Mouse (Mus musculus): ENCODE results near the gene Pxmp4. TPM values are rescaled to one million over a fixed set of nuclear protein-coding genes. Genes with fewer than 3 reads are reported as not detected.
A peak's percentile ranks its signal among the peaks of the same experiment; 100 is the strongest.

The Pxmp4 gene
- polyA plus RNA-seq, 1 experiment = 118 TPM

DNA sequence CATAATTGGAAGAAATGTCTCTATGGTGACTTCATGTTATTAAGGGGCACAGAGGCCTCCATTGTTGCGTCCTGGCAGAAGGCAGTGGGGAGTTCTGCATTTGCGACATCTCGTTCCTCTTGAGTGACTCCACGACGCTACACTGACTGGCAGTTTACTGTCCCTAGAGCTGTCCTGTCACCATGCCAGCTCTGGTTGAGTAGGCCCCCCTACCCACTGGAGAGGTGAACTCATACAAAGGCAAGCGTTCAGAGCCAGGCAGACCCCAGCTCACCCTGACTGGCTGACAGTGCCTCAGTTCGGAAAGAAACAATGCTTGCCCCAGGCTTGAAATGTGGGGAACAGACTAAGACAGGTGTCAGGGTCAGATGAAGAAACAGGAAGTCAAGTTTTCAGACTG, 29.2 kb downstream of the Pxmp4 start:
- no peaks in the 10 kb centered on the region for H3K27me3 ChIP-seq (replicated peaks; ENCODE audit: control insufficient read depth, insufficient read depth, low read length)

DNA sequence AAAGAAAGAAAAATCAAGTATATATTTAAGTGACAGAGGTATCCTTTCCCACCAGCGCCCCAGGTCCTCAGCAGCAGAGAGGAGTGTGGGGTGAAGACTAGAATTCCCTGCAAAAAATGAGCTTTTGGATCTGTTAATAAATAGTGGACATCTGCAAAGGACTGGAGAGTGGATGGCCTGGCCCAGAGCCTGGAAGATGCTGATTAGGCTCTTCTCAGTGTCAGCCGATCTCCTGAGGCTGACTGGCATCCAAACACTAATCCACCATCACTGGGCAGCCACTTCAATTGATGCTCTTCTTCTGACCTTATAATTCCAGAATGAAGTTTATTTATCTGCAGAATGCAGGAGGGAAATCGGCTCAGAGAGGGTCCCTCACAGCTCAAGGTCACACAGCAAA, 30.5 kb downstream of the Pxmp4 start:
- H3K4me1 ChIP-seq (ENCODE audit: control insufficient read depth, insufficient read depth, low read length) = no peaks in the 10 kb centered on the region
- H3K27me3 ChIP-seq (replicated peaks; ENCODE audit: control insufficient read depth, insufficient read depth, low read length) = no peaks in the 10 kb centered on the region
- WGBS = 78% methylated on average over 3 of the region's 3 CpGs
- no peak for DNase-seq
- no peak for TF ChIP-seq CTCF (conservative IDR thresholded peaks at IDR 0.05; ENCODE audit: insufficient read depth, insufficient read length, low read depth, low read length)
- TF ChIP-seq POLR2A (IDR thresholded peaks at IDR 0.05; ENCODE audit: low read depth, low read length) = no peak
- H3K4me3 ChIP-seq (ENCODE audit: insufficient read depth, low read depth, low read length) = no peak overlapping the region
- H3K36me3 ChIP-seq (ENCODE audit: control insufficient read depth, insufficient read depth, low read length) = no peaks in the 10 kb centered on the region
- H3K27ac ChIP-seq (ENCODE audit: insufficient read depth, low read depth, low read length) = no peak overlapping the region

More for the DNA sequence above, 29.2 kb downstream of the Pxmp4 start:
- no peak for DNase-seq
- no peak overlapping the region for H3K4me3 ChIP-seq (ENCODE audit: insufficient read depth, low read depth, low read length)
- no peaks in the 10 kb centered on the region for H3K4me1 ChIP-seq (ENCODE audit: control insufficient read depth, insufficient read depth, low read length)
- WGBS = 66% methylated on average over 7 of the region's 7 CpGs
- no peaks in the 10 kb centered on the region for H3K36me3 ChIP-seq (ENCODE audit: control insufficient read depth, insufficient read depth, low read length)
- H3K27ac ChIP-seq (ENCODE audit: insufficient read depth, low read depth, low read length) = no peak overlapping the region
- TF ChIP-seq POLR2A (IDR thresholded peaks at IDR 0.05; ENCODE audit: low read depth, low read length) (no peak), CTCF (conservative IDR thresholded peaks at IDR 0.05; ENCODE audit: insufficient read depth, insufficient read length, low read depth, low read length) (no peak)

DNA sequence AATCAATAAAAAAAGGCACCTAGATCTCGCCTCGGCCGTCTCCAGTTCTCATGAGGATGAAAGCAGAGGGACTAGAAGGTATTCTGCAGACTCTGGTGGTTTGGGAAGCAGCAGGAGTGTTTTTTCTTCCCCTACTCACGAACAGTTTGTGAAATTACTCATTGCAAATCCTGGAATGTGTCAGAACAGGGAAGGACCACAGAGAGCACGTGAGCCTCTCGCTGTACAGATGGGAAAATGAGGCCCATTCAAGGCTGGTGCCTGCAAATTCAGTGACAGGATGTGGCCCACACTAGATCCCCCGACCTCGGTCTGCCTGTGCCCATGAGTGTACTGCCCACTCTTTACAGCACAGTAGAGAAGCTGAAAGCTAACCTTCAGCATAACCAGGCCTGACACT, 31.5 kb downstream of the Pxmp4 start:
- no peaks in the 10 kb centered on the region for H3K27me3 ChIP-seq (replicated peaks; ENCODE audit: control insufficient read depth, insufficient read depth, low read length)
- 87% methylated on average over 8 of the region's 8 CpGs for WGBS
- no peak overlapping the region for H3K4me3 ChIP-seq (ENCODE audit: insufficient read depth, low read depth, low read length)
- H3K27ac ChIP-seq (ENCODE audit: insufficient read depth, low read depth, low read length) = no peak overlapping the region
- no peaks in the 10 kb centered on the region for H3K36me3 ChIP-seq (ENCODE audit: control insufficient read depth, insufficient read depth, low read length)
- no peaks in the 10 kb centered on the region; the same call in 1 of the 2 replicates for H3K4me1 ChIP-seq (ENCODE audit: control insufficient read depth, insufficient read depth, low read length)
- no peak for DNase-seq
- TF ChIP-seq CTCF (conservative IDR thresholded peaks at IDR 0.05; ENCODE audit: insufficient read depth, insufficient read length, low read depth, low read length) (no peak), POLR2A (IDR thresholded peaks at IDR 0.05; ENCODE audit: low read depth, low read length) (no peak)

DNA sequence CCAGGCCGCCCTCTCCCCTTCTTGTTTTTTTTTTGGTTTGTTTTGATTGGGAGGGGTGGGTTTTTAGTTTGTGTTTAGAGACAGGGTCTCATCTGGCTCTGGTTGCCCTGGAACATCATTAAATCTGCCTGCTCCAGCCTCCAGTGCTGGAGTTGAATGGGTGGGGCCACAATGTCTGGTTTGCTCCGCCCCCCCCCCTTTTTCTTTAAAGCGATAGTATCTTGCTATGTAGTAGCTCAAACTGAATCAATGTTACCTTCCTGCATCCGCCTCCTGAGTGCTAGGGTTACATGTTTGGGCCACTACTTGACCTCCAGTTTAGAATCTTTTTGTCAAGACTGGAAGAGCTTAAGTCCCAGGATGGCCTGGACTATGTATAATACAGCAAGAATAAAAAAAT, 32.2 kb downstream of the Pxmp4 start:
- Histone ChIP-seq H3K27me3 (replicated peaks; ENCODE audit: control insufficient read depth, insufficient read depth, low read length) (no peaks in the 10 kb centered on the region), H3K27ac (ENCODE audit: insufficient read depth, low read depth, low read length) (no peak overlapping the region), H3K36me3 (ENCODE audit: control insufficient read depth, insufficient read depth, low read length) (no peaks in the 10 kb centered on the region), H3K4me1 (ENCODE audit: control insufficient read depth, insufficient read depth, low read length) (no peaks in the 10 kb centered on the region; the same call in 1 of the 2 replicates), H3K4me3 (ENCODE audit: insufficient read depth, low read depth, low read length) (no peak overlapping the region)
- no peak for DNase-seq
- 80% methylated on average over 4 of the region's 4 CpGs for WGBS
- TF ChIP-seq CTCF (conservative IDR thresholded peaks at IDR 0.05; ENCODE audit: insufficient read depth, insufficient read length, low read depth, low read length) (no peak), POLR2A (IDR thresholded peaks at IDR 0.05; ENCODE audit: low read depth, low read length) (no peak)

DNA sequence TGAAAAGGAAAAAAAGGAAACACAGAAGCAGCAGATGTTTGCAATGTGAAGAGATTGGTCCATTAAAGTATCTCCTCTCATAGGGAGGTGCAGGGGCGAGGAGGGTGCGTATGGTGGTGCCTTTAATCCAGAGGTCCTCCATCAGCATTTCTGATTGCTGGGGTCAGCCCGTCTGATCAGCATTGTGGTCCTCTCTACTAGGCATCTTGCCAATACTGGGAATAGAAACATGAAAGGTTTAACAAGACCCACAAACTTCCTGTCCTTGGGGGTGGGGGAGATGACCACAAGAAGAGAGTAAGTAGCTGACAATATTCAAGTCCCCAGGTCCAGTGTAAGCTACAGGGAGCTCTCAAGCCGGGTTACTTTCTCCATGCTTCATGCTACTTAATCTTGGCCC, 32.8 kb downstream of the Pxmp4 start:
- Histone ChIP-seq H3K4me3 (ENCODE audit: insufficient read depth, low read depth, low read length) (no peak overlapping the region), H3K36me3 (ENCODE audit: control insufficient read depth, insufficient read depth, low read length) (no peaks in the 10 kb centered on the region), H3K4me1 (ENCODE audit: control insufficient read depth, insufficient read depth, low read length) (no peaks in the 10 kb centered on the region; the same call in 1 of the 2 replicates), H3K27me3 (replicated peaks; ENCODE audit: control insufficient read depth, insufficient read depth, low read length) (no peaks in the 10 kb centered on the region), H3K27ac (ENCODE audit: insufficient read depth, low read depth, low read length) (no peak overlapping the region)
- DNase-seq = no peak
- 56% methylated on average over 4 of the region's 4 CpGs for WGBS
- no peak for TF ChIP-seq CTCF (conservative IDR thresholded peaks at IDR 0.05; ENCODE audit: insufficient read depth, insufficient read length, low read depth, low read length)
- no peak for TF ChIP-seq POLR2A (IDR thresholded peaks at IDR 0.05; ENCODE audit: low read depth, low read length)

DNA sequence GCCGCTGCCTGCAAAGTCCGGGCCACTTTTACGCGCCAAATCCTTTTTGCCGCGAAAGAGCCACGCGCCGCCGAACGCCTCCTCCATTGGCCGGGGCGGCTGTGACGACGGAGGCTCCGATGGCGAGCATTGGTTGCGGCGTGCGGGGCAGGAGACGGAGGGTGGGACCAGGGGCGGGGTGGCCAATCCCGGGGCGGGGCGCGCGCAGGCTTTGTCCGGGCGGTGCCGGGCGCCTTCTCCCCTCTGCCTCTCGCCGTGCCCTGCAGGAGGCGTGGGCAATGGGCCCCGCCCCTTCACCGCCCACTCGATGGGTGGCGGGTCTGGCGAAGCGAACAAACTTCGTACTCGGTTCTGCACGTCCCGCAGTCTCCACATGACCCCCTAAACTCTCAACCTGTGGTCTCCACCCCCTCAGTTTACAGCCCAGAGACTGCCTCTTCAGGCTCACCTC, 33.6 kb downstream of the Pxmp4 start, which contains the start of gene E2f1:
Gene E2f1, minus strand, starts transcription at position 57 of the 451 bp plus-strand sequence.
- Histone ChIP-seq H3K27me3 (replicated peaks; ENCODE audit: control insufficient read depth, insufficient read depth, low read length) (no peaks in the 10 kb centered on the region), H3K4me3 (ENCODE audit: insufficient read depth, low read depth, low read length) (peak within 1 kb of the TSS; percentile 55), H3K27ac (ENCODE audit: insufficient read depth, low read depth, low read length) (no peak within 1 kb of the TSS), H3K36me3 (ENCODE audit: control insufficient read depth, insufficient read depth, low read length) (no peaks in the 10 kb centered on the region), H3K4me1 (ENCODE audit: control insufficient read depth, insufficient read depth, low read length) (no peaks in the 10 kb centered on the region; the same call in 1 of the 2 replicates)
- under 1% methylated on average over 44 of the region's 44 CpGs for WGBS
- TF ChIP-seq POLR2A (IDR thresholded peaks at IDR 0.05; ENCODE audit: low read depth, low read length) = no peak
- no peak for TF ChIP-seq CTCF (conservative IDR thresholded peaks at IDR 0.05; ENCODE audit: insufficient read depth, insufficient read length, low read depth, low read length)
- DNase-seq = peak; percentile 97

DNA sequence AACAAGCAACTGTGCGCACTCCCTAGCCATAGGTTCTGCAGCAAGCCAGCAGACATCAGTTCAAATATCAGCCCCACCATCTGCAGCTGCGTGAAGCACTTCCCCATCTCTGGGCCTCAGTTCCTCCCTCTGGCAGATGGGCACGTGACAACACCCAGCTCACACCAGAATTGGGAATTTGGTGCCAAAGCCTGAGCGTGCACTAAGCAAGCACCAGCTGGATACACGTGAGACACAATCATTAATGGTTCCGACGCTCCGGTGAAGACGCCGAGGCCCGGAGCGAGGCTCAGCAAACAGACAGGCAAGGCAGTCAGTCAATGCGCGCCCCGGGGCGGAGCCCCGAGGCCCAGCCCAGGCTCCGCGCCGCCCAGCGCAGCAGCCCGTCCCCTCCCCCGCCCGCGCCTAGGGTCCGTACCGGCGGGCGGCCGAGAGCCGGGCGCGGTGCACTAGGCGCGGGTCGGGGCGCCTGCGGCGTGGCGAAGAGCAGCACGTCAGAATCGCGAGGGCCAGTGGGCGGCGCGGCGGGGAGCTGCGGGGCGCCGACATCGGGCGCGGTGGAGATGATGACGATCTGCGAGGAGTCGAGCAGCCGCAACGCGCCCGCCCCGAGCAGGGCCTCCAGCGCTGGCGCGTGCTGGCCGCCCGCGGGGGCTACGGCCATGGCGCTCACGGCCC, 34.3 kb downstream of the Pxmp4 start:
- 2% methylated on average over 64 of the region's 70 CpGs for WGBS
- H3K4me3 ChIP-seq (ENCODE audit: insufficient read depth, low read depth, low read length) = peak overlapping the region; percentile 45
- H3K36me3 ChIP-seq (ENCODE audit: control insufficient read depth, insufficient read depth, low read length) = no peaks in the 10 kb centered on the region
- H3K4me1 ChIP-seq (ENCODE audit: control insufficient read depth, insufficient read depth, low read length) = no peaks in the 10 kb centered on the region; the same call in 1 of the 2 replicates
- H3K27me3 ChIP-seq (replicated peaks; ENCODE audit: control insufficient read depth, insufficient read depth, low read length) = no peaks in the 10 kb centered on the region
- peak; percentile 68 for DNase-seq
- no peak overlapping the region for H3K27ac ChIP-seq (ENCODE audit: insufficient read depth, low read depth, low read length)
- TF ChIP-seq POLR2A (IDR thresholded peaks at IDR 0.05; ENCODE audit: low read depth, low read length) (no peak), CTCF (conservative IDR thresholded peaks at IDR 0.05; ENCODE audit: insufficient read depth, insufficient read length, low read depth, low read length) (no peak)
